Mouse (Mus musculus): Measurements from ENCODE around the gene C530008M17Rik. TPM values are rescaled to one million over a fixed set of nuclear protein-coding genes. Genes with fewer than 3 reads are reported as not detected.
A peak's percentile ranks its signal among the peaks of the same experiment; 100 is the strongest.

The C530008M17Rik gene
- total and polyA plus RNA-seq, 2 experiments from 2014 or later, result 52.5 to 55.3 TPM

GRCm38 (mm10) chr5:76742076-76742475 is 85.8 kb downstream of the C530008M17Rik start:
- Histone ChIP-seq H3K4me3 (ENCODE audit: low read length) (no peak overlapping the region), H3K9ac (replicated peaks; ENCODE audit: low read length) (no peak overlapping the region), H3K36me3 (ENCODE audit: insufficient read depth, low read length) (peaks cover 11% of the 10 kb centered on the region; the same call in 1 of the 2 replicates), H3K9me3 (ENCODE audit: low read length) (no peaks in the 10 kb centered on the region), H3K27me3 (ENCODE audit: insufficient read depth, low read length) (no peaks in the 10 kb centered on the region), H3K27ac (no peak overlapping the region), H3K4me1 (ENCODE audit: insufficient read depth, low read length) (no peaks in the 10 kb centered on the region), H3K4me2 (ENCODE audit: low read depth, low read length) (no peak overlapping the region)
- ATAC-seq (no peak), DNase-seq (ENCODE audit: low spot score) (no peak)
- no peak for TF ChIP-seq CTCF (IDR thresholded peaks at IDR 0.05; ENCODE audit: low read depth)
- WGBS, result 98% methylated on average over 6 of the region's 6 CpGs

- TF ChIP-seq CTCF (IDR thresholded peaks at IDR 0.05; ENCODE audit: low read depth), result no peak
- DNase-seq (ENCODE audit: low spot score), result no peak
- Histone ChIP-seq H3K4me3 (ENCODE audit: low read length) (no peak overlapping the region), H3K27me3 (ENCODE audit: insufficient read depth, low read length) (no peaks in the 10 kb centered on the region), H3K36me3 (ENCODE audit: insufficient read depth, low read length) (peaks cover 11% of the 10 kb centered on the region; the same call in 1 of the 2 replicates), H3K4me2 (ENCODE audit: low read depth, low read length) (no peak overlapping the region), H3K4me1 (ENCODE audit: insufficient read depth, low read length) (no peaks in the 10 kb centered on the region), H3K9me3 (ENCODE audit: low read length) (no peaks in the 10 kb centered on the region), H3K9ac (replicated peaks; ENCODE audit: low read length) (no peak overlapping the region), H3K27ac (no peak overlapping the region)
- ATAC-seq, result no peak
- WGBS, result 87% methylated on average over 9 of the region's 9 CpGs
These were observed 88.5 kb downstream of the C530008M17Rik start for GRCm38 (mm10) chr5:76744737-76745209.

- WGBS, result 56% methylated on average over 7 of the region's 7 CpGs
- ATAC-seq (peak; percentile 86), DNase-seq (ENCODE audit: low spot score) (peak; percentile 50)
- Histone ChIP-seq H3K27me3 (ENCODE audit: insufficient read depth, low read length) (no peaks in the 10 kb centered on the region), H3K36me3 (ENCODE audit: insufficient read depth, low read length) (no peaks in the 10 kb centered on the region), H3K9me3 (ENCODE audit: low read length) (no peaks in the 10 kb centered on the region), H3K27ac (no peak overlapping the region), H3K4me2 (ENCODE audit: low read depth, low read length) (no peak overlapping the region), H3K9ac (replicated peaks; ENCODE audit: low read length) (no peak overlapping the region), H3K4me1 (ENCODE audit: insufficient read depth, low read length) (no peaks in the 10 kb centered on the region), H3K4me3 (ENCODE audit: low read length) (no peak overlapping the region)
- TF ChIP-seq CTCF (IDR thresholded peaks at IDR 0.05; ENCODE audit: low read depth), result no peak
These were observed 91.5 kb downstream of the C530008M17Rik start for GRCm38 (mm10) chr5:76747851-76748250.

DNA sequence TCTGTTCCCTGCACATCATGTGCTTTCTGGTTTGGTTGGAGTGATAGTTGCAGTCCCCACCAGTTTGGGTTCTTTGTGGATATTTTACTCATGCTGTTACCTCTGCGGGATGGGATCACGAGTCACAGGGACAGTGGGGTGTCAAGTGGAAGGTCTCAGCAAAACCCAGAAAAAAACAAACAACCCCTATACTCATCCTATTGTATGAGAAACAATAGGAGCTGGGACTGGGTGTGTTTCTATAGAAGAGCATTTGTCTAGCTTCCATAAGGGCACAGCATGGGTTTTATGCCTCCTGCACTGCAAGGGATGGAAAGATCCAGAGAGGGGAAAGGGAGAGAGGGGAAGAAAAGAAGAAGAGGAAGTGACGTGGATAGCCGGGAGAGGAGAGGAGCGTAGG is 96.0 kb downstream of the C530008M17Rik start:
- Histone ChIP-seq H3K27me3 (ENCODE audit: insufficient read depth, low read length) (no peaks in the 10 kb centered on the region), H3K4me2 (ENCODE audit: low read depth, low read length) (no peak overlapping the region), H3K27ac (no peak overlapping the region), H3K9me3 (ENCODE audit: low read length) (no peaks in the 10 kb centered on the region), H3K4me3 (ENCODE audit: low read length) (no peak overlapping the region), H3K4me1 (ENCODE audit: insufficient read depth, low read length) (no peaks in the 10 kb centered on the region), H3K9ac (replicated peaks; ENCODE audit: low read length) (no peak overlapping the region), H3K36me3 (ENCODE audit: insufficient read depth, low read length) (no peaks in the 10 kb centered on the region)
- no peak for ATAC-seq
- 46% methylated on average over 5 of the region's 5 CpGs for WGBS
- DNase-seq (ENCODE audit: low spot score), result no peak
- no peak for TF ChIP-seq CTCF (IDR thresholded peaks at IDR 0.05; ENCODE audit: low read depth)

DNA sequence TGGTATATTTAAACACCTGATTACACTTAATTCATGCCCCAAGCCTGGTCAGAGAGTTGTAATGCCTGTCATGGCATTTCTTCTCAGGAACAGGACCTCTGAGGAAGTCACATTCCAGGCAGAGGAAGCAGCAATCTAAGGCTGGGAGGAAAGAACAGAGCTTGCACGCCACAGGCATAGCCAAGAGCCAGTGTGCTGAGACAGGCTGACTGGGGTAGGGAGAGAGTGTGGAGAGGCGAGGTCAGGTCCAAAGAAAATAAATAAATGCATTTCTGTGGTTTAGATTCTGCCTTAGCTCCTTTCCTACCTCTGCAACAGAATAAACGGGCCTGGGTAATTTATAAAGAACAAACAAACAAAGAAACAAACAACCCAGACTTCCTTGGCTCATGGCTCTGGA is 104.0 kb downstream of the C530008M17Rik start:
- TF ChIP-seq CTCF (IDR thresholded peaks at IDR 0.05; ENCODE audit: low read depth), result no peak
- H3K36me3 ChIP-seq (ENCODE audit: insufficient read depth, low read length), result no peaks in the 10 kb centered on the region
- no peak overlapping the region for H3K9ac ChIP-seq (replicated peaks; ENCODE audit: low read length)
- no peaks in the 10 kb centered on the region for H3K9me3 ChIP-seq (ENCODE audit: low read length)
- ATAC-seq, result no peak
- 76% methylated on average over 3 of the region's 3 CpGs for WGBS
- peaks cover 4% of the 10 kb centered on the region; the same call in 1 of the 2 replicates for H3K4me1 ChIP-seq (ENCODE audit: insufficient read depth, low read length)
- no peaks in the 10 kb centered on the region for H3K27me3 ChIP-seq (ENCODE audit: insufficient read depth, low read length)
- no peak overlapping the region for H3K4me3 ChIP-seq (ENCODE audit: low read length)
- H3K4me2 ChIP-seq (ENCODE audit: low read depth, low read length), result no peak overlapping the region
- no peak overlapping the region for H3K27ac ChIP-seq
- DNase-seq (ENCODE audit: low spot score), result no peak

GRCm38 (mm10) chr5:76762030-76762698 is 105.9 kb downstream of the C530008M17Rik start:
- DNase-seq (ENCODE audit: low spot score) (peak; percentile 75), ATAC-seq (peak; percentile 64)
- WGBS, result 40% methylated on average over 14 of the region's 14 CpGs
- no peaks in the 10 kb centered on the region for H3K27me3 ChIP-seq (ENCODE audit: insufficient read depth, low read length)
- no peaks in the 10 kb centered on the region for H3K9me3 ChIP-seq (ENCODE audit: low read length)
- H3K27ac ChIP-seq, result peak overlapping the region; percentile 76
- H3K4me3 ChIP-seq (ENCODE audit: low read length), result no peak overlapping the region
- no peaks in the 10 kb centered on the region for H3K36me3 ChIP-seq (ENCODE audit: insufficient read depth, low read length)
- no peak overlapping the region for H3K4me2 ChIP-seq (ENCODE audit: low read depth, low read length)
- TF ChIP-seq CTCF (IDR thresholded peaks at IDR 0.05; ENCODE audit: low read depth), result no peak
- peaks cover 4% of the 10 kb centered on the region; the same call in 1 of the 2 replicates for H3K4me1 ChIP-seq (ENCODE audit: insufficient read depth, low read length)
- no peak overlapping the region for H3K9ac ChIP-seq (replicated peaks; ENCODE audit: low read length)

DNA sequence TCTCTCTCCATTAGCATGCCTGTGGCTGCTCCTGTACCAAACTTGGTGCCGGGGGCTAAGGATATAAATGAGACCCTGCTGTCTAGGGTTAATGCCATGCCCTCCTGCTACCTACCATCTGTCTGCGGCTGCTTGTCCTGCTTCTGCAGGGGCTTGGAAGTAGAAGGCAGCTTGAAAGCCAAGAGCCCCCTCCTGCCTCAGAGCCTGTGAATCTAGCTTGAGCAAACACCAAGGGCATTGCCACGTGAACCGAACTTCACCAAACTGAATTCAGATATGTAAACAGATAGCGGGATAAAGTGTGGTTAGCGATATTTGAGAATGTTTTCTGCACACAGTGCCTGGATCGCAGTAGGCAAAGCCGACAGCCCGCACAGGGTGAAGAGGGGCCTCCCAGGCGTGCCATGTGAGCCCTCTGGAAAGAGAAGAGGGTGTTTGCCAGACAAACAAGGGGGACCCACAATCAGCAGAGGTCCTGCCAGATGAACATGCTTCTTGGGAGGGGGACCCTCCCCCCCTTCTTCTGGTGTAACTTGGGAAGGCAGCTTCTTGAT is 106.9 kb downstream of the C530008M17Rik start:
- Histone ChIP-seq H3K9ac (replicated peaks; ENCODE audit: low read length) (no peak overlapping the region), H3K27ac (peak overlapping the region; percentile 76), H3K4me3 (ENCODE audit: low read length) (no peak overlapping the region), H3K27me3 (ENCODE audit: insufficient read depth, low read length) (no peaks in the 10 kb centered on the region), H3K9me3 (ENCODE audit: low read length) (no peaks in the 10 kb centered on the region), H3K4me2 (ENCODE audit: low read depth, low read length) (peak overlapping the region; percentile 24), H3K36me3 (ENCODE audit: insufficient read depth, low read length) (no peaks in the 10 kb centered on the region), H3K4me1 (ENCODE audit: insufficient read depth, low read length) (peaks cover 4% of the 10 kb centered on the region; the same call in 1 of the 2 replicates)
- ATAC-seq (peak; percentile 81), DNase-seq (ENCODE audit: low spot score) (peak; percentile 70)
- 23% methylated on average over 10 of the region's 10 CpGs for WGBS
- TF ChIP-seq CTCF (IDR thresholded peaks at IDR 0.05; ENCODE audit: low read depth), result no peak

All from hindbrain, postnatal 0 days (tissue).